Mouse (Mus musculus): Measurements from ENCODE around the gene Tomm34. TPM values are rescaled to one million over a fixed set of nuclear protein-coding genes. Genes with fewer than 3 reads are reported as not detected.

The Tomm34 gene
- polyA plus RNA-seq, 1 experiment from 2014 or later = 49.4 TPM

DNA sequence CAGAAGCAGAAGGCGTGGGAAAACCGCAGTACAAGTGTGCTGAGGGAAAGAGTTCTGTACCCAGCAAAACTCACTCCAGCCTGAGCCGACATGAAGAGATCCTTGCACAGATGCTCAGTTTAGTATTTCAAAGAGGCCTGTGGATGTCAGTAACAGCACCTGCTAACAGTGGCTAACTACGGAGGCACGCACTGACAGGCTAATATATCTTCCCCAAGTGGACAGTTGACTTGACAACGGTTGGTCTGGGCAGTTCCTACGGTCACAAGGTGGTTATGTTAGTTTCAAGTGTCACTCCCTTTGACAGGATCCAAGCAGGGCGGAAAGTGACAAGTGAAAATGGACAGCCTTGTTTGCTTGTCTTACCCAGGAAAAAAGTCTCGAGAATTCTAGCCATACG lies 11.2 kb upstream of the Tomm34 start:
- peaks cover 38% of the 10 kb centered on the region for H3K36me3 ChIP-seq (ENCODE audit: control insufficient read depth, insufficient read depth, low read length)

GRCm38 (mm10) chr2:164081577-164081976 lies 10.6 kb upstream of the Tomm34 start:
- Histone ChIP-seq H3K9me3 (ENCODE audit: control insufficient read depth, low read length) (no peaks in the 10 kb centered on the region), H3K9ac (replicated peaks; ENCODE audit: low read depth, low read length) (no peak overlapping the region), H3K27me3 (ENCODE audit: control insufficient read depth, insufficient read depth, low read length) (no peaks in the 10 kb centered on the region), H3K27ac (ENCODE audit: low read depth, low read length) (no peak overlapping the region), H3K4me3 (ENCODE audit: low read depth, low read length) (no peak overlapping the region), H3K4me1 (ENCODE audit: control insufficient read depth, insufficient read depth, low read length) (no peaks in the 10 kb centered on the region), H3K36me3 (ENCODE audit: control insufficient read depth, insufficient read depth, low read length) (peaks cover 32% of the 10 kb centered on the region), H3K4me2 (ENCODE audit: low read depth, low read length) (no peak overlapping the region)
- ATAC-seq (ENCODE audit: low read depth) = no peak
- WGBS = 98% methylated on average over 10 of the region's 10 CpGs

More for the DNA sequence above, 11.2 kb upstream of the Tomm34 start:
- WGBS = 89% methylated on average over 10 of the region's 10 CpGs
- Histone ChIP-seq H3K27ac (ENCODE audit: low read depth, low read length) (no peak overlapping the region), H3K27me3 (ENCODE audit: control insufficient read depth, insufficient read depth, low read length) (no peaks in the 10 kb centered on the region), H3K4me1 (ENCODE audit: control insufficient read depth, insufficient read depth, low read length) (no peaks in the 10 kb centered on the region), H3K9ac (replicated peaks; ENCODE audit: low read depth, low read length) (no peak overlapping the region), H3K9me3 (ENCODE audit: control insufficient read depth, low read length) (no peaks in the 10 kb centered on the region), H3K4me3 (ENCODE audit: low read depth, low read length) (no peak overlapping the region), H3K4me2 (ENCODE audit: low read depth, low read length) (no peak overlapping the region)
- no peak for ATAC-seq (ENCODE audit: low read depth)

GRCm38 (mm10) chr2:164079488-164079887 lies 8.5 kb upstream of the Tomm34 start:
- H3K4me2 ChIP-seq (ENCODE audit: low read depth, low read length) = no peak overlapping the region
- H3K36me3 ChIP-seq (ENCODE audit: control insufficient read depth, insufficient read depth, low read length) = peaks cover 28% of the 10 kb centered on the region
- H3K27ac ChIP-seq (ENCODE audit: low read depth, low read length) = no peak overlapping the region
- no peak overlapping the region for H3K4me3 ChIP-seq (ENCODE audit: low read depth, low read length)
- 95% methylated on average over 6 of the region's 6 CpGs for WGBS
- H3K9ac ChIP-seq (replicated peaks; ENCODE audit: low read depth, low read length) = no peak overlapping the region
- H3K9me3 ChIP-seq (ENCODE audit: control insufficient read depth, low read length) = no peaks in the 10 kb centered on the region
- no peaks in the 10 kb centered on the region for H3K27me3 ChIP-seq (ENCODE audit: control insufficient read depth, insufficient read depth, low read length)
- H3K4me1 ChIP-seq (ENCODE audit: control insufficient read depth, insufficient read depth, low read length) = peaks cover 6% of the 10 kb centered on the region
- no peak for ATAC-seq (ENCODE audit: low read depth)

- H3K27me3 ChIP-seq (ENCODE audit: control insufficient read depth, insufficient read depth, low read length) = no peaks in the 10 kb centered on the region
- WGBS = 88% methylated on average over 5 of the region's 5 CpGs
- ATAC-seq (ENCODE audit: low read depth) = no peak
- no peaks in the 10 kb centered on the region for H3K9me3 ChIP-seq (ENCODE audit: control insufficient read depth, low read length)
- H3K36me3 ChIP-seq (ENCODE audit: control insufficient read depth, insufficient read depth, low read length) = peaks cover 24% of the 10 kb centered on the region
- H3K9ac ChIP-seq (replicated peaks; ENCODE audit: low read depth, low read length) = no peak overlapping the region
- no peak overlapping the region for H3K4me3 ChIP-seq (ENCODE audit: low read depth, low read length)
- peaks cover 6% of the 10 kb centered on the region for H3K4me1 ChIP-seq (ENCODE audit: control insufficient read depth, insufficient read depth, low read length)
- no peak overlapping the region for H3K4me2 ChIP-seq (ENCODE audit: low read depth, low read length)
- H3K27ac ChIP-seq (ENCODE audit: low read depth, low read length) = no peak overlapping the region
These were observed 6.9 kb upstream of the Tomm34 start for GRCm38 (mm10) chr2:164077875-164078274.

GRCm38 (mm10) chr2:164076874-164077425 lies 6.0 kb upstream of the Tomm34 start:
- Histone ChIP-seq H3K36me3 (ENCODE audit: control insufficient read depth, insufficient read depth, low read length) (peaks cover 18% of the 10 kb centered on the region), H3K9me3 (ENCODE audit: control insufficient read depth, low read length) (no peaks in the 10 kb centered on the region), H3K4me3 (ENCODE audit: low read depth, low read length) (no peak overlapping the region), H3K27me3 (ENCODE audit: control insufficient read depth, insufficient read depth, low read length) (no peaks in the 10 kb centered on the region), H3K27ac (ENCODE audit: low read depth, low read length) (no peak overlapping the region), H3K9ac (replicated peaks; ENCODE audit: low read depth, low read length) (no peak overlapping the region), H3K4me2 (ENCODE audit: low read depth, low read length) (no peak overlapping the region), H3K4me1 (ENCODE audit: control insufficient read depth, insufficient read depth, low read length) (peaks cover 6% of the 10 kb centered on the region)
- no peak for ATAC-seq (ENCODE audit: low read depth)
- WGBS = 94% methylated on average over 8 of the region's 8 CpGs

DNA sequence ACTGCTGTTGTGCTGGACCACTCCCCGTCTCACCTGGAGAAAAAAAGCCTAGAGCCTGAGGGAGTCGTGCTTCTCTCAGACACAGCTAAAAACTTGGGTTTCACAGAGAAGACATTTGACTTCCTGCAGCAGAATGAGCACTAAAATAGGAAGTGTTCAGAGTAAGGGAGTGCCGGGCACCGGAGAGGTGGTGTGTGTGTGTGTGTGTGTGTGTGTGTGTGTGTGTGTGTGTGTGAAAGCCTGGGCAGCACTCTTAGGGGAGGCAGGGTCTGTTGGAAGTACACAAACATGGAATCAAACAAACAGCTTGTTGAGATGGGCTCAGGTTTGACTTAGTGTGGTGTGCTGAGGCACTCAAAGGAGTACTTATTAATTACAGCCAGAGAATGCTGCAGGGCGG lies 4.1 kb upstream of the Tomm34 start:
- Histone ChIP-seq H3K4me2 (ENCODE audit: low read depth, low read length) (peak overlapping the region; percentile 93; the same call in 1 of the 2 replicates), H3K27ac (ENCODE audit: low read depth, low read length) (no peak overlapping the region), H3K27me3 (ENCODE audit: control insufficient read depth, insufficient read depth, low read length) (no peaks in the 10 kb centered on the region), H3K9ac (replicated peaks; ENCODE audit: low read depth, low read length) (0 out of 2 replicates have a peak overlapping the region, but pooled peaks have one; percentile 63), H3K9me3 (ENCODE audit: control insufficient read depth, low read length) (no peaks in the 10 kb centered on the region), H3K36me3 (ENCODE audit: control insufficient read depth, insufficient read depth, low read length) (peaks cover 6% of the 10 kb centered on the region), H3K4me3 (ENCODE audit: low read depth, low read length) (peak overlapping the region; percentile 59; the same call in 1 of the 2 replicates), H3K4me1 (ENCODE audit: control insufficient read depth, insufficient read depth, low read length) (peaks cover 6% of the 10 kb centered on the region)
- 67% methylated on average over 5 of the region's 5 CpGs for WGBS
- no peak for ATAC-seq (ENCODE audit: low read depth)

- peak overlapping the region; percentile 63 for H3K9ac ChIP-seq (replicated peaks; ENCODE audit: low read depth, low read length)
- ATAC-seq (ENCODE audit: low read depth) = peak; percentile 86
- H3K27ac ChIP-seq (ENCODE audit: low read depth, low read length) = peak overlapping the region; percentile 61; the same call in 1 of the 2 replicates
- WGBS = under 1% methylated on average over 48 of the region's 48 CpGs
- peak overlapping the region; percentile 59 for H3K4me3 ChIP-seq (ENCODE audit: low read depth, low read length)
- H3K9me3 ChIP-seq (ENCODE audit: control insufficient read depth, low read length) = no peaks in the 10 kb centered on the region
- H3K27me3 ChIP-seq (ENCODE audit: control insufficient read depth, insufficient read depth, low read length) = no peaks in the 10 kb centered on the region
- H3K4me1 ChIP-seq (ENCODE audit: control insufficient read depth, insufficient read depth, low read length) = peaks cover 8% of the 10 kb centered on the region
- no peaks in the 10 kb centered on the region for H3K36me3 ChIP-seq (ENCODE audit: control insufficient read depth, insufficient read depth, low read length)
- peak overlapping the region; percentile 93 for H3K4me2 ChIP-seq (ENCODE audit: low read depth, low read length)
These were observed 3.1 kb upstream of the Tomm34 start for GRCm38 (mm10) chr2:164073918-164074578.

DNA sequence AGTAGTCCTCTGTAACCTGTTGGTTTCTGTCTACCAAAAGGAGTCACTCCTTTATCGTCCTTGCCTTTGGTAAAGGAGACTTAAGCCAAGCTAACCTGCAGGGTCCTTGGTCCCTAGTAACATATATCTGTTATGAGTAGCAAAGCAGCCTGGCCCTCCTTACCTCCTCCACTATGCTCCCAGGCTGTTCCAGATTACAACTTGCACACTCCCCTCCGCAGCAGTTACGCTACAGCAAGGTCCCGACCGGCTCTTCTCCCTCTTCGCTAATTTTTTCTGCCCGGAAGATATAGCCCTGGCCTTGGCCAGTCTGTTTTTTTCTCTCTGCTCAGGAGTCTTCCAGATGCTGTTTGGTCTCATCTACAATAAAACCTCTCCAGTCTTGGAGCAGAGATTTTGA lies 2.2 kb upstream of the Tomm34 start:
- Histone ChIP-seq H3K27me3 (ENCODE audit: control insufficient read depth, insufficient read depth, low read length) (no peaks in the 10 kb centered on the region), H3K4me3 (ENCODE audit: low read depth, low read length) (no peak overlapping the region), H3K9ac (replicated peaks; ENCODE audit: low read depth, low read length) (no peak overlapping the region), H3K4me1 (ENCODE audit: control insufficient read depth, insufficient read depth, low read length) (peaks cover 10% of the 10 kb centered on the region), H3K9me3 (ENCODE audit: control insufficient read depth, low read length) (no peaks in the 10 kb centered on the region), H3K36me3 (ENCODE audit: control insufficient read depth, insufficient read depth, low read length) (no peaks in the 10 kb centered on the region), H3K4me2 (ENCODE audit: low read depth, low read length) (no peak overlapping the region), H3K27ac (ENCODE audit: low read depth, low read length) (no peak overlapping the region)
- no peak for ATAC-seq (ENCODE audit: low read depth)
- 85% methylated on average over 7 of the region's 7 CpGs for WGBS

GRCm38 (mm10) chr2:164072109-164072508 lies 1.1 kb upstream of the Tomm34 start:
- peaks cover 10% of the 10 kb centered on the region for H3K4me1 ChIP-seq (ENCODE audit: control insufficient read depth, insufficient read depth, low read length)
- H3K27ac ChIP-seq (ENCODE audit: low read depth, low read length) = no peak overlapping the region
- ATAC-seq (ENCODE audit: low read depth) = no peak
- H3K27me3 ChIP-seq (ENCODE audit: control insufficient read depth, insufficient read depth, low read length) = no peaks in the 10 kb centered on the region
- H3K4me3 ChIP-seq (ENCODE audit: low read depth, low read length) = no peak overlapping the region
- WGBS = 75% methylated on average over 2 of the region's 2 CpGs
- no peaks in the 10 kb centered on the region for H3K36me3 ChIP-seq (ENCODE audit: control insufficient read depth, insufficient read depth, low read length)
- no peaks in the 10 kb centered on the region for H3K9me3 ChIP-seq (ENCODE audit: control insufficient read depth, low read length)
- no peak overlapping the region for H3K9ac ChIP-seq (replicated peaks; ENCODE audit: low read depth, low read length)
- no peak overlapping the region for H3K4me2 ChIP-seq (ENCODE audit: low read depth, low read length)

Measured in neural tube, embryonic 14.5 days (tissue).